Mouse (Mus musculus): ENCODE measurements at regions not wholly inside any gene's neighbourhood (a gene's known extent, or its start where the extent isn't known, plus 50 kb on each side); places are given as distances from the start of the nearest gene placed in this dataset.
A peak's percentile ranks its signal among the peaks of the same experiment; 100 is the strongest.
"Not testable (repeated sequence)": the region's sequence is repeated elsewhere in the genome, so short reads cannot be mapped to it uniquely, and the experiment has no call there.

DNA sequence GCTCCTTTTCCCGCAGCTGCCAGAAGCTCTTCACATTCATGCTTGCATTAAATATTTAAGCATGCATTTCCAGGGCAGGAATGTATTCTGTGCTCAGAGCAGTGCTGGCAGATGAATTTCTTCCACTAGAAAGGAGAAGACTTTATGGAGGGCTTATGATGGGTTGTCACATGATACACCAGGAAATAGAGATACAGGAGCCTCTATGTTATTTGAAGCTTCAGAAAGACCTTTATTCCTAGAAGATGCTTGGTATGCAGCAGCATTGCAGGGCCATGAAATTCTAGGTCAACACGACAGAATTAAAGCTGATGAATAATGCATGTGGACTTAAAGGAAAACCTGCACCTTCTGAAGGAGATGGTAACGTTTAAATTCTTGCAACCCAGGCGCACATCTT, 212.1 kb downstream of the Adgrg6 start:
- no peak for DNase-seq (ENCODE audit: low spot score in 2 of 2)

DNA sequence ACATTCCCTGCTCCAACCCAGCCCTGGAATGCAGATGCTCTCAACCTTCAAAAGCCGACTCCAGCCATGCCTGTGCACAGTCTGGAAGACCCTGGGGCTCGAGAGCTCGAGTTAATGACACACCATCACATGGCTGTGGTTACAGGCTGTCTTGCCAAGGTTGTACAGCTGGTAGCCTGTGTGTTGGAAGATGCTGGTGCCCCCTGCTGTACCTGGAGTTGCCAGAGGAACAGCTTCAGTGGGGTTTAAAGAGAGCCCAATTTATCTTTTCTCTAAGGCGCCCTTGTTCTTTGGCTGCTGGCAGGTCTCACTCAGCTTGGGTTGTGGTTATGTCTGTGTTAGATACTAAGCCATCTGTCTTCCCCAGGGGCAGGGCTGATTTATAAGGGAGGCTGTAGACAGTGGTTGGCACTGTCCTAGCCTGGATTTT, 212.8 kb downstream of the Adgrg6 start:
- DNase-seq (ENCODE audit: low spot score in 2 of 2) = peak; percentile 47 to 71

DNA sequence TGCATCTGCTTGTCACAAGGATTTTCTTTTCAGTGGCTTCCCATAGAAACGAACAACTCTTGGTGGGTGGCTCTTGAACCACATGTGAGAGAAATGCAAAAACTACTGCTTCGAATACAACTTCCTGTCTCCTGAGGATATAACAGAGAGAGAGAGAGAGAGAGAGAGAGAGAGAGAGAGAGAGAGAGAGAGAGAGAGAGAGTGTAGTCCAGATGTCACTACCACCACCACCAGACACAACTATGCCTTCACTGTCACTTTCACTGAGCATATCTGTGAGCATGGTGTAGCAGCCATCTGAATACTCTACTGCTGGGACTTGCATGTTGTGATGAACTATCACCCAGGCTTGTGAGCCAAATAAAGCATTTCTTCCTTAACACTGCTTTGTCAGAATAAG, 216.6 kb downstream of the Adgrg6 start:
- DNase-seq (ENCODE audit: low spot score in 2 of 2) = no peak

DNA sequence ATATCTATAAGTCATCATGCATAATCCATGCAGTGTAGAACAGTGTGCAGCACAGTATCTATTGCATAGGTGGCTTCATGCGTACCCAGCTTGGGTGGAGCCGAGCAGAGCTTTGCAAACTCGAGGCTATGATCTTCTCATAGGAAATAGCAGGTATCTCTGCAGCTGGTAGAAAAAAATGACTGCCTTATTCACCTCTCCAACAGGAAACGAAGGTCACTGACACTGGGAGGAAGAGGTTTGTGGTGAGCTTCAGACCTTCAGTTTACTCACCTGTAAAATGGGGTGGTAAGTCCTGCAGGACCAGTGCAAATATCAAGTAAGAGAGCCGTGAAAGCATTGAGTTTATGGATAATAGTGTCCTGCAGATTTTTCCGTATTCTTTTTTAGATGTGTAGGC, 219.2 kb downstream of the Adgrg6 start:
- no peak for DNase-seq (ENCODE audit: low spot score in 2 of 2)

DNA sequence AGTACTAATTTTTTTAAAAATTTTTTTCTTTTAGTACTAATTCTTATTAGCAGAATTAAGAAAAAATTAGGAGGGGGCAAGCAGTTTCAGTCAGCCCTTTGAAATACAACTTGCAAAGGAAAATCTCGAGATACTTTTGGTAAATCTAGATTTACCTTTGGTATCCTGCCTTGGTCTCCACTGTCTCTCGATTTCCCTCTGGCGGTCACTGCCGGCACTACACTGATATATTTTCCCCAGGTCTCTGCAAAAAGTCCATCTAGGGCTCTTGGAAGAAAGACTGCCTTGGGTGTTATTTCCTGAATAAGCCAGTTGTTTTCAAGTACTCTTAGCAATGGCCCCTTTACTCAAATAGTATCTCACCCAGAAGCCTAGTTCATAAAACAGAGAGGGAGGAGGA, 224.0 kb downstream of the Adgrg6 start:
- peak; percentile 84 to 86 for DNase-seq (ENCODE audit: low spot score in 2 of 2)

DNA sequence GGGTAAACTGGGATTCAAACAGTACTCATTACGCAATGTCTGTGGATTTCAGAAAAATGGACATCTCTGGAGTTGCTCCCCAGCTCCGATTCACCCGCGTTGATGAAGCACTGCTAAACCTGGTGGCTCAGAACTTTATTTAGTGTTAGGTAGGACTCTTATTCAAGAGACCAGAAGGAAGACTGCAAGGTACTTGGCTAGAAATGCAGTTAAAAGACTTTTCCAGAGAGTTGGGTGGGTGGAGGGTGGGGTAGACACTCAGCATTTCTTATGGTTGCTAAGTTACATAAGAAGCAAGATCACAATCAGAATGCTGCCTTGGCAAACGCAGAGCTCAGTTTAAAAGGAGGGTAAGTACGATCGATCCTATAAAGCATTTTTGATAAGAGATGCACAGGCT, 230.2 kb downstream of the Adgrg6 start:
- no peak for DNase-seq (ENCODE audit: low spot score in 2 of 2)

DNA sequence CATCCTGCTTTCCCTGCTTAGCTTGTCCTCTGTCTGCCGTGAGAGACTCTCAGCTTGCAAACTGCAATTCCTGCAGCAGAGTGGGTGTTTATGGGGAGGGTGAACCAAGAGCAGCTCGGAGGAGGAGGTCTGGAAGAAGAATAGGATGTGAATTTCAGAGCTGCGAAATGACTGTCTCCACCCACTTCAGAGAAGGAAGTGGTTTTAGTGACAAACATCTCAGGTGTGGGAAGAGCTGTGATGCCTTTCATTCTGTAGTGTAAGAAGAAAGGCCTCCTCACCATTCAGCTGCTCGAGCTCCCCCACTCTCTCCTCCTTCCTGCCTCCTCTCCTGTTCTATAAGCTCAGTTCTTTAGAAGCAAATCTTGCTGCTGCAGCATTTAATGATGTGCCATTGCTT, 230.9 kb downstream of the Adgrg6 start:
- DNase-seq (ENCODE audit: low spot score in 2 of 2) = no peak

DNA sequence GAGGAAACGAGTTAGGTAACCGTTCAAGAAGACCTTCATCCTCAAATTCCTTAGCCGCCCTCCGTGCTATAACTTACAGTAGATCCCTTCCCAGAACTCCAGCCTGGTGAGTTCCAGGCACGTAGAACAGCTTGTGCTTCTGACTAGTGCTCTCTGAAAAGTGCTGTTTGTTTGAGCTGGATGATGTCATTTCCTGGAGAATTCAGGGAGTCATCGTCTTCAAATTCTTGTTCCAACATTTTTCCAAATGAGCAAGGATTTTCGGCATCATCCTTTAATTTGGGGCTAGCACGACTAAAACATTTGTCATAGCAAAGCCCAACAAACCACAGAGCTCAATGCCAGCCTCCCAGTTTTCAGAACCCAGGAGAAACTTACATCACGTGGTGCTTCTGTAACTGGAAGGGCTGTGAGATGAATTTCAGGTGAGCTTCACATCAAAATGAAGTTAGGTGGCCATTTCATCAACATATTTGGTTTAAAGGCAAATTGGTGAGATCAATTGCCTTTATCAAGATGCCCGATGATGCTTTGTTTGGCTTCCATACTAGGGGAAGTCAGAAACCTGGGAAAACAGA, 231.4 kb downstream of the Adgrg6 start:
- no peak for DNase-seq (ENCODE audit: low spot score in 2 of 2)

DNA sequence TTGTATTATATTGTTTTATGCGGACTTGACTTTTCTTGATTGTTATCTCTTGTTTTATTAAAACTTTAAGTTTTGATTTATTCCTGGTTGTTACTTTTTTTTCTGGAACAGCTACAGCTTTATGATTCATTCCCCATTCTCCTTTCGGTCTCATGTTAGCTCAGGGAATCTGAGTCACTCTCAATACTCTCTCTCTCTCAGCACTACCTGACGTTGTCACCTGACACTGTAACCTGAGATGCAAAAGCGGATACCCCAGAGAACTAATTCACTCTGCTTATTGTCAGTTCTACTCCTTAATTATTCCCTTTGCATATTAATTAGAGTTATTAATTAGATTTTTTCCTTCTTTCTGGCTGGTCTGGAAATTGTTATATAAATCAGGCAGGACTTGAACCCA, 232.5 kb downstream of the Adgrg6 start:
- DNase-seq (ENCODE audit: low spot score in 2 of 2) = no peak

DNA sequence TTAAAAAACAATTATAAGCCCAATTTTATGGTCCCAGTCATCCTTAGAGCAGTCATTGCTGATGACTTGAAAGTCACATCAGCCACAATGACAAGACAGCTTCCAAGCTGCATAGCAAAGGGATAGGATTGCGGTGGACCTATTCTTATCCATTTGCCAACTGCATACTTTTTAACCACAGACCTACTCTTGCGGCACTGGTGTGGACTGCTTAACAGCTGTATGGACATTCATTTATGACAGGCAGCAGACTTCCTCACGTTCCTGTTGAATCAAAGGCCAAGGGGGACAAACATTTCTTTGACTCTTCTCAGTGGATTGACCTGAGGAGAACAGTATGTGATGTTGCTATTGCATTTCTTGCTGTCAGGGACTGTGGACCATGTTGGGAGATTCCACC, 233.5 kb downstream of the Adgrg6 start:
- no peak for DNase-seq (ENCODE audit: low spot score in 2 of 2)

DNA sequence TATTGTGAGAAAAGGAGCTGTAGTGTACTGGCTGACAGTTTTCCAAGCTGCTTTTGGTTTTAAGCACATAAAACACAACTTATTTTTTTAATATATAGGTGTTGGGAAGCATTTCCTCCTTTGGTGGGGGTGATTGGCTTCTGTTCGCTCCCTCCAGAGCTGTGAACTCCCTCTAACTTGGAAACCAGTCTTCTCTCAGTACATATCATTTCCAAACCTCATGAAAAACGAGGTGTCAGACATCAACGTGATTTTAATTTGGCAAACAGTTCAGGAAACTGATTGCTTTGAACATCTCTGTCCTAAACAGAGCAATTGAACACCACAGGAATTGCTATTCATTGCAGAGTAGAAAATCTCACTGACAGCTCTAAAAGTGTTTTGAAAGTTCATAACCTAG, 238.6 kb downstream of the Adgrg6 start:
- DNase-seq (ENCODE audit: low spot score in 2 of 2) = no peak

DNA sequence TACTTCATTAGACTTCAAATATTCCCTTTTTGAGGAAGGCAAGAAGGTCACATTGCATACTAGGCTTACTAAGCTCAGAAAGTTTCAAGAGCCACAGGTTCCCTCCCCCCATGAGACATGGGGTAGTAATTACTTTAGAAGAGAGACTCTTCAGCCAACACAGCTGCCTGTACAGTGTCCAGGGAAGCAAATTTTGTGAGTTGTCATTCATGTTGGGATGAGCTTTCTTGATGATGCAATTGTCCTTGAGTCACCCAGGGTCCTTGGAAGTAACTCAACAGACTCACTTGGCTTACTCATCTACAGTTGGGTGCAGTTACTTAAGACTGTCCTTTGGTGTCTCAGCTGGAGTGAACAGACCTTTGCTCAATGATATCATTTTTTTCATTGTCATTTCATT, 242.0 kb downstream of the Adgrg6 start:
- DNase-seq (ENCODE audit: low spot score in 2 of 2) = no peak

DNA sequence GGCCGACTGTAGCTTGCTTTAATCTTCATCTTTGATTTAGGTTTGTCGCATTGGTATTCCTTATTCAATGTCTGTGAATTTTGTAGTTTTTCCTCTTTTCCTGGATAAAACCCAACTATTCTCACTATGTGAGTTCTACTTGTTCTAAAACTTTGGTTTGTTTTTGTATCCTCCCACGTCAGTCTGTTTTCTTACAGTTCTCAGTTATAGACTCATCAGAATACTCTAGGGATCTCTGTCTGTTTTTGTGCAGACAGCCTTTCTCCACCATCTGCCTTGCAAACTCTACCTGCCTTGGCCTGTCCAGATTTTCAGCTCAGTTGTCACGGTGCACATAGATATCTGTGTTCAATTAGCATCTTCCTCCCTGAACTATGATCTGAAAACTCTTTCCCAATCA, 249.3 kb downstream of the Adgrg6 start:
- peak in 1 of 2 experiments; percentile 42 for DNase-seq (ENCODE audit: low spot score in 2 of 2)

DNA sequence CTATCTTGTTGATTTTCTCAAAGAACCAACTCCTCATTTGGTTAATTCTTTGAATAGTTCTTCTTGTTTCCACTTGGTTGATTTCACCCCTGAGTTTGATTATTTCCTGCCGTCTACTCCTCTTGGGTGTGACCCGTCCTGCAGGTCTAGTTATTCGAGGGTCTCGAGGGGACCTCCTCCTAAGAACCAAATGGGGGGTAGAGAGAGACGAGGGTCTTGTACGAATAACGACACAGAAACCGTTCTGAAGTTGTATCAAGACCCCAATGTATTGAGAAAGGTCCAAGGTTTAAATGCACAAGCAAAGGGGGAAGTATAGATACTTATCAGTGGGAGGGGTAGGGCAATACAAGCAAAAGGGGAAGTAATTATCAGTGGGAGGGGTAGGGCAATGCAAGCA, 252.8 kb downstream of the Adgrg6 start:
- DNase-seq (ENCODE audit: low spot score in 2 of 2) = not testable (repeated sequence)

DNA sequence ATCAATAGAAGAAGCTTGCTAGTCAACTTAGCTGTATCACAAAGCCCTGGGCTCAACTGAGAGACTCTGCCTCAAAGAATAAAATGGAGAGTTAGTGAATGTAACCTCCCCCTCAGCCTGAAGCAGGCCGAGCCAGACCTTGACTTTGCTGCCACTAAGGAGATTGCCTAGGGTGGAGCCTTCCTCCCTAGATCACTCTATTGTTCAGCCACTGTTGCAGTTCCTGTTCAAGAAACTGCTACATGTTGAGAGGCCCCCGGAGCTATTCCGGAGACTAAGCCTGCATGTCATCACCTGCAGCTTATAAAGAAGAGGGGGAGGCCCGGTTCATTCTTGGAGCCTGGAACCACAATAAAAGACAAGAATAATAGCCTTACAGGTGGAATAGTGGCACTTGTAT, 257.9 kb downstream of the Adgrg6 start:
- DNase-seq (ENCODE audit: low spot score in 2 of 2) = no peak

DNA sequence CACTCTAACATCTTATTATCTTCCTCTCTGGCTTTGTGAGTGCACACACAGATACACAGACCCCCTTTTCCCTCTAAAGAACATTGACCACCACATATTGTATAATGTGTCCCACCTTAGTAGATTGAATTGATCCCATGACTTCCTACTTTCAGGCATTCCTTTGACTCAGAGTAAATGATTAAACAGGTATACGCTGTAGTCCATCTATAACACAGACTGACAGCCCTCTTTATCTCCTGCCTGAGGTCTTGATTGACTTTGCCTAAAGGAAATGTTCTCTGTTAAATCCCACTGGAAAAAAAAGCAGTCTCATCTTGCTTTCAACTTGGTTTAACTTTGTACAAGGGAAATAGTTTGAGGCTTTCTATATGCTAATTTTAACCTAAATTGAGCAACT, 268.8 kb downstream of the Adgrg6 start:
- no peak for DNase-seq (ENCODE audit: low spot score in 2 of 2)

DNA sequence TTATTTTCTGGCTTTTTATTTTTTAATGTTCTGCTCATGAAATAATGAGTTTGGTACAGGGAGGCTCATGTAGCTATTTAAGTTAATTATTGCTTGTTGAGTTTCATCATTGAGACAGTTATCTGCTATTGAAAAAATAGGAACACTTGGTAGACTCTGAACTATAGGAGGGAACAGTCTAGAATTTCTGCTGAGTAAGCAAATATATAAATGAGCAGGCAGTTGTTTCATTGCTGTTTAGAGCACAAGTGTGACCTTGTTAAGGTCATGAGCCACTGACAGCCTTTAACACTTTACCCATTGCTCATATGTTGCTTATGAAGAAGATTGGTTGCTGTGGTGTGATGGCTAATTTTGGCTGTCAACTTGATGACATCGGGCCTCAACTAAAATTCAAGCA, 270.0 kb downstream of the Adgrg6 start:
- no peak for DNase-seq (ENCODE audit: low spot score in 2 of 2)

DNA sequence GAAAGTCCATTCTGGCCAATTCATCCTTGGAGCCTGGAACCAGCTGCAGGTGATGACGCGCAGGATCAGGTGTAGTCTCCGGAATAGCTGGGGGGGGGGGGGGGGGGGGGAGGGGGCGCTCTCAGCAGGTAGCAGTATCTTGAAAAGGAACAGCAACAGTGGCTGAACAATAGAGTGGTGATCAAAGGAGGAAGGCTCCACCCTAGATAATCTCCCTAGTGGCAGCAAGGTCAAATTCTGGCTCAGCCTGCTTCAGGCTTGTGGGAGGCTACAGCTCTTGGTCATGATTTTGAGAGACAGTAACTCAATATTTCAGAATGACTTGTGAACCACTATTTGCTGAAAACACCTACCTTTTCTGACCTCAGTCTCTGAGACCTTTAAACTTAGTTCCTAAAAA, 275.5 kb downstream of the Adgrg6 start:
- DNase-seq (ENCODE audit: low spot score in 2 of 2) = no peak

DNA sequence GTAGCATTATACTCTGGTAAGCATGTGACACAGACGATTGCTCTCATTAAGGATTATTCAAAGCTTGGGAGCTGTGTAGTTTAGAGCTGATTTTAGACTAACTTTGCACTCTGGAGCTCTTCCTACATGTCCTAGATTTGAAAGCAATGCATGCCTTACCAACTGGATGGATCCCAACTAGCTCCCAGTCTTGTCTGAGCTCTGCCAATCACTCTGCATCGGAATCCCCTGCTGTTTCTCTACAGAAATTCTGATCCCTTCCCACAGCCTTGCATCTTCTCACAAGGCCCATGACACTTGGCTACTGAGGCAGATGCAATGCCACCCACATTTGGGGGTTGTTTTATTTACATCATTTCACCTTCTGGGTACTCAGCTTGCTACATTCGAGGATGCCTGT, 277.8 kb downstream of the Adgrg6 start:
- peak; percentile 4 to 22 for DNase-seq (ENCODE audit: low spot score in 2 of 2)

DNA sequence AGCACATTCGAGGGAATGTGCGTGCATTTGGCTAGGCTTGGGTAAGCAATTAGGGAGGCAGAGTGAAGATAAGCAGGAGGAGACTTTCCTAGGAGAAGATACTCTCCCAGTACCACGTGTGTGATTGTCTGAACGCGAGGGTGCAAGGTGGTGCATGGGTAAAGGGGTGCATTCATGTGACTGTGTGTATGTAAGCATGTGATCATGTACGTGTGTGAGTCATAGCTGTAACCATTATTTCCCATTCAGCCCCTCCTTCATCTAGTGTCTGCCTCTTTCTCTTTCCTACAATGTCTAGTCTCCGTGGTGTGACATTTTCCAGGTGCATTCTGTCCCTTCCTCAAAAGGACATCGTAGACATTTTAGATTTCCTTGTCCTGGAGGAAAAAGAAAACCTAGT, 273.8 kb downstream of the Hivep2 start:
- no peak for DNase-seq (ENCODE audit: low spot score in 2 of 2)

DNA sequence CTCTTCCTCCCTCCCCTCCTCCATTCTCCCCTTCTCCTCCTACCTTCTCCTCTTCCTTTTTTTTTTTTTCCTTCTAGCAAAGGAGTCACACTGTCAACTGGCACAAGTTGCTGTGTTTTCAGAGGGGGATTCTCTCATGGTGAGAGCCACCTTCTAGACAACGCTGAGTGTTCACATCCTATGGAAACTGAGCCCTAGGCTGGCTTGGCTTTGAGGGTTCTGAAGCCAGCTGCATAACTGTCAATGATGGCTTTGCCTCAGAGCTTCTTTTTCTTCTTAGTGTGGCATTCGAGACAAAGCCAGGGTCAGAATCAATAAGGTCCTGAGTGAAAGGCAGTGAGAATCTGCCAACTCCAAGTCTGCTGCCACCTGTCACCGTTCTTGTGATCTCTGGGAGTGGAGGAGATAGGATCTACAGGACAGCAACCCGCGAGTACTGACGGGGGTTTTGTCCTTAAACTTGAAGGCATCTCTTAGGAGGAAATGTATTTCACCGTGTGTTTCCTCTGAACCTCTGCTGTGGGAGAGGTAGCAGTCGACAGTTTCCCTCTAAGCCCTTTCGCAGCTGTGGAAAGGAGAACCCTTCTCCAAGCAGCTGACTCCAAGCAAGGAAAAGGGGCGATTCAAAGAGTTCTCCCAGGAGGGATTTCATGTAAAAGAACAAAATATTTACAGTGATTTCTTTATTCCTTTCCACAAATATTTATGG, 269.2 kb downstream of the Hivep2 start:
- no peak for DNase-seq (ENCODE audit: low spot score in 2 of 2)

DNA sequence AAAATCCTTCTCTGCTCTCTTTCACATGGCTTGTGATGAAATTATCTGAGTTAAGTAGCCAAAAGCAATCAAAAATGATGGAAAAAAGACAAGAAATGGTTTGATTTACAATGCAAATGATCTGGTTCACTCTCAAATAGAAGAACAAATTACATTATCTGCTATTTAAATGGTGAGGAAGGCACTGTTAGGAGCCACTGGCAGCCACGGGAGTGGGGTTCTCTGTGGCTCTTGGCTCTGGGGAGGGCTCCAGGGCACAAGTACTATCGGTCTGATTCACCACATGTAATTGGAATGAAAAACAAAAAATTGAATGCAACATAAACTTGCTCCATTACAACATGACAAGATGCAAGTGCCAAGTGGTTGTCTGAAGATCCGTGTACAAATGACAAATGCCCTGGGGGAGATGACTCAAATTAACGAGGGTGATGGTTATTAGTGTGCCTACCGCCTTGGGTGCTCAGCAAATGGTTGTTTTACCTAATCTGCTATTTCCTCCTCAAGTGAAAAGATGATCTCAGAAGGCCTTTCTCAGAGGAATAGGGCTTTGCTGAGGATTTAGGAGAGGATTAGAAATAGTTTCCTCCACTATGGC, 268.2 kb downstream of the Hivep2 start:
- DNase-seq (ENCODE audit: low spot score in 2 of 2) = no peak

DNA sequence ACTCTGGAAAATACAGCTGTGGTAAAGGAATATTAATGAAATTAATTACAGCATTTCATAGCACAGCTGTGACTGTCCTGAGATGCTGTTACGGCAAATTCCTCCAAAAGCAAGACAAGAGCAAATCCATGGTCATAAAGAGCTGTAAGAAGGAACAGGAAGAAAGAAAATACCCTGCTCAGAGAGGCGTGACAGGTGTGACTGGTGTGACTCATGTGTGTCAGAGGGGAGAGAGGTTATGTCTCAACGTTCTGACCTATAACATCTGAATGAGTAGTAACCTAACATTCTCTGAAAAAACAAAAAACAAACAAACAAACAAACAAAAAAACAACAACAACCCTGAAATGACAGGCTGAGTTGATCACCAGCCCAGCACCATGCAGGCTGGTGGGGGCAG, 267.5 kb downstream of the Hivep2 start:
- DNase-seq (ENCODE audit: low spot score in 2 of 2) = no peak
